Mouse (Mus musculus) spleen, adult 2 months (tissue): Measurements from ENCODE around the gene Diras1. TPM values are rescaled to one million over a fixed set of nuclear protein-coding genes. Genes with fewer than 3 reads are reported as not detected.
A peak's percentile ranks its signal among the peaks of the same experiment; 100 is the strongest.

Source experiments
- DNase-seq, 2 experiments: peaks; one replicate each; pipeline versions ENCODE4 v3.0.0 to v3.0.0-alpha.2; 2012 to 2021; ENCODE audit warnings: low spot score in 2 of 2, low read depth in 1 of 2
- H3K27ac ChIP-seq: fragments of 200-500 bp; 2 replicates; pipeline ENCODE4 v1.5.1; 2012; ENCODE audit warnings: low read length, inconsistent platforms; ENCODE audit not compliant: insufficient read depth
- H3K27me3 ChIP-seq: fragments of 200-500 bp; 2 replicates; pipeline ENCODE4 v1.6.1; 2012; ENCODE audit warnings: mild to moderate bottlenecking, moderate library complexity, low read length, inconsistent platforms; ENCODE audit not compliant: control insufficient read depth, insufficient read depth
- H3K36me3 ChIP-seq: fragments of 200-500 bp; 2 replicates; pipeline ENCODE4 v1.6.1; 2012; ENCODE audit warnings: mild to moderate bottlenecking, low read length, inconsistent platforms; ENCODE audit not compliant: control insufficient read depth, insufficient read depth
- H3K4me1 ChIP-seq: fragments of 200-500 bp; 2 replicates; pipeline ENCODE4 v1.6.1; 2011; ENCODE audit warnings: inconsistent platforms; ENCODE audit not compliant: control insufficient read depth, insufficient read depth, insufficient read length
- H3K4me3 ChIP-seq: fragments of 200-500 bp; 2 replicates; pipeline ENCODE4 v1.5.1; 2011; ENCODE audit warnings: mild to moderate bottlenecking, inconsistent platforms; ENCODE audit not compliant: insufficient read depth, insufficient read length; ENCODE audit errors: extremely low read depth
- CTCF ChIP-seq: fragments of 200-500 bp; IDR thresholded peaks from 2 replicates; pipeline ENCODE4 v1.5.1; 2011; ENCODE audit warnings: mild to moderate bottlenecking, inconsistent platforms; ENCODE audit not compliant: insufficient read depth, insufficient read length, insufficient replicate concordance; ENCODE audit errors: extremely low read depth
- POLR2A ChIP-seq: fragments of 200-500 bp; IDR thresholded peaks from 2 replicates; pipeline ENCODE4 v1.6.1; 2011; ENCODE audit warnings: low read depth, low read length, inconsistent platforms
- WGBS: fragments of 180-500 bp; shearing (Covaris S2); methylation state at CpG from one replicate; pipeline ENCODE4 v1.1.7; 2018; 5-methylcytosine and 5-hydroxymethylcytosine counted together
- polyA plus RNA-seq: library from polyadenylated mRNA; depleted of rRNA; stranded (reverse); fragments of >200 nt; gene quantifications from 2 replicates; pipeline ENCODE4 v1.2.3, GENCODE M21; 2012

Gene Diras1
- polyA plus RNA-seq, 1 experiment, result 0.04 TPM

GRCm38 (mm10) chr10:80985970-80986701, 39.3 kb downstream of the Diras1 start:
- peaks cover 30% of the 10 kb centered on the region; the same call in 1 of the 2 replicates for H3K4me1 ChIP-seq
- TF ChIP-seq POLR2A (no peak), CTCF (no peak)
- H3K36me3 ChIP-seq, result no peaks in the 10 kb centered on the region
- peak overlapping the region; percentile 70 for H3K27ac ChIP-seq
- no peak for DNase-seq
- H3K4me3 ChIP-seq, result peak overlapping the region; percentile 78
- WGBS, result 26% methylated on average over 13 of the region's 13 CpGs
- no peaks in the 10 kb centered on the region for H3K27me3 ChIP-seq

- H3K36me3 ChIP-seq, result no peaks in the 10 kb centered on the region
- H3K27me3 ChIP-seq, result no peaks in the 10 kb centered on the region
- 4% methylated on average over 37 of the region's 37 CpGs for WGBS
- peaks cover 27% of the 10 kb centered on the region; the same call in 1 of the 2 replicates for H3K4me1 ChIP-seq
- H3K27ac ChIP-seq, result peak overlapping the region; percentile 70
- H3K4me3 ChIP-seq, result peak overlapping the region; percentile 78
- TF ChIP-seq CTCF (no peak), POLR2A (no peak)
- DNase-seq, result peak in 1 of 2 experiments; percentile 28
Observed at GRCm38 (mm10) chr10:80985241-80985969, 40.1 kb downstream of the Diras1 start.

DNA sequence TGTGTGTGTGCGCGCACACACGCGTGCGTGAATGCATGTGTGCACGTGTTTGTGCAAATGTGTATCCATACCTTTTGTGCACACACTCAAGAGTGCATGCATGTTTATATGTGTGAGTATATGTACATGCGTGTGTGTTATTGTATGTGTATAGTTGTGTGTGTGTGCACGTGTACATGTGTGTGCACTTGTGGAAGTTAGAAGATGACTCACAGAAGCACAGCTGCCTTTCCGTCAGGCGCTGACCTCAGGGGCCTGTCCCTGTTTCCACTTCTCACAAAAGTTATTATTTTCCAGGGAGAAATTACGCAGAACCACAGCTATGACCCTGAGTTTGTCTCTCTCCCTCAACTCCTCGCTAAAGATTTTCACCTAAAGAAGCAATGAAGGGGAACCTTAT, 41.2 kb downstream of the Diras1 start:
- TF ChIP-seq CTCF, result no peak
- no peak for TF ChIP-seq POLR2A
- no peak for DNase-seq
- peaks cover 18% of the 10 kb centered on the region; the same call in 1 of the 2 replicates for H3K4me1 ChIP-seq
- WGBS, result 88% methylated on average over 12 of the region's 12 CpGs
- no peaks in the 10 kb centered on the region for H3K27me3 ChIP-seq
- H3K36me3 ChIP-seq, result no peaks in the 10 kb centered on the region
- H3K4me3 ChIP-seq, result no peak overlapping the region
- H3K27ac ChIP-seq, result no peak overlapping the region

DNA sequence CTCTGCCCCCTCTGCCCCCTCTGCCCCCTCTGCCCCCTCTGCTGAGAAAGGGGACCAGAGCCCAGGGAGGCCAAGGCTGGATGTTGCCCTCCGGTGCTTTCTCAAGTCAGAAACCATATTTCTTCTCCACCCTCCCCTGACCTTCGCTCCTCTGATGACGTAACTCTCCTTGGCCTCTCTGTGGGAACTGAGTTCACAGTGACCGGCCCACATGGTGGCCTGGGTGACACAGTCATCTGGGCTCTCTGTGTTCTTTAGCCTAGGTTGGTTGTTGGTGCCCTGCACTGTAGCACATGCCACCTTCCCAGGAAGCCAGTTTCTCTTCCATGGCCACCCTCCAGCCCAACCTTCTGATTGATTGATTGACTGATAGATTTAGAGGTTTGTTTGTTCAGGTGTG, 43.1 kb downstream of the Diras1 start:
- DNase-seq, result no peak
- 87% methylated on average over 4 of the region's 4 CpGs for WGBS
- no peaks in the 10 kb centered on the region for H3K27me3 ChIP-seq
- no peaks in the 10 kb centered on the region for H3K36me3 ChIP-seq
- peaks cover 7% of the 10 kb centered on the region; the same call in 1 of the 2 replicates for H3K4me1 ChIP-seq
- TF ChIP-seq POLR2A (no peak), CTCF (no peak)
- no peak overlapping the region for H3K27ac ChIP-seq
- H3K4me3 ChIP-seq, result no peak overlapping the region

DNA sequence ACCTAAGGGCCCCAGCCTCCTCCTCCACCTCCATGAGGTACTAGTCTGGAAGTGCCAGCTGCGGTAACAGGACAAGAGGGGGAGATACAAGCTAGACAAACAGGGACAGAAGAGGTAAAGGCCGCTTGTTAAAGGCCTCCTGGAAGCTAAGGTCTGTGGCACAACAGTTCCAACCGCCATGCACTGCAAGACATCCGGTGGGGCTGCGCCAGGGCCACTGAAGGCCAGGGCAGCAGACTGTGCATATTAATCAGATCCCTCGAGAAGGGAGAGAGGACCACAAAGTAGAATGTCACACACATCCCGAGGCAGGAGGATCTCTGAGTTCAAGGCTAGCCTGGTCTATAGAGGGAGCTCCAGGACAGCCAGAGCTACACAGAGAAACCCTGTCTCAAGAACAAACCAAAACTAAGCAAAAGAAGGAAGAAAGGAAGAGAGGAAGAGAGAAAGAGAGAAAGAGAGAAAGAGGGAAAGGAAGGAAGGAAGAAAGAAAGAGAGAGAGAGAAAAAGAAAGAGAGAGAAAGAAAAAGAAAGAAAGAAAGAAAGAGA, 43.8 kb downstream of the Diras1 start:
- Histone ChIP-seq H3K4me1 (peaks cover 5% of the 10 kb centered on the region; the same call in 1 of the 2 replicates), H3K27ac (no peak overlapping the region), H3K36me3 (no peaks in the 10 kb centered on the region), H3K27me3 (no peaks in the 10 kb centered on the region), H3K4me3 (no peak overlapping the region)
- 31% methylated on average over 7 of the region's 7 CpGs for WGBS
- no peak for DNase-seq
- TF ChIP-seq CTCF, result no peak
- TF ChIP-seq POLR2A, result no peak

- Histone ChIP-seq H3K4me3 (no peak overlapping the region), H3K27me3 (no peaks in the 10 kb centered on the region), H3K4me1 (no peaks in the 10 kb centered on the region), H3K36me3 (no peaks in the 10 kb centered on the region), H3K27ac (no peak overlapping the region)
- TF ChIP-seq POLR2A, result no peak
- TF ChIP-seq CTCF, result no peak
- 92% methylated on average over 11 of the region's 11 CpGs for WGBS
- DNase-seq, result no peak
Observed at GRCm38 (mm10) chr10:80975478-80975877, 50.0 kb downstream of the Diras1 start.
